Mouse (Mus musculus) cerebellum, adult 2 months (tissue): Measurements from ENCODE around the gene Olfr1501.

Experiments
- CTCF ChIP-seq: fragments of 200-500 bp; IDR thresholded peaks from 2 replicates; pipeline ENCODE4 v1.5.1; 2011; ENCODE audit warnings: low read depth, mild to moderate bottlenecking, control low read depth, low read length, moderate library complexity, borderline replicate concordance; ENCODE audit not compliant: insufficient read depth
- POLR2A ChIP-seq: fragments of 200-500 bp; IDR thresholded peaks from 2 replicates; pipeline ENCODE4 v1.6.1; 2011; ENCODE audit warnings: low read length, control low read depth, borderline replicate concordance; ENCODE audit not compliant: insufficient read depth

- TF ChIP-seq POLR2A (no peak), CTCF (peak; percentile 3; the same call in 1 of the 2 replicates)
These were observed 31.7 kb downstream of the Olfr1501 start for GRCm38 (mm10) chr19:13818827-13819226.
